Mouse (Mus musculus) cortical plate, adult 2 months (tissue): ENCODE measurements at regions not wholly inside any gene's neighbourhood (a gene's known extent, or its start where the extent isn't known, plus 50 kb on each side); places are given as distances from the start of the nearest gene placed in this dataset.

Experiments used
- H3K27ac ChIP-seq: fragments of 200-500 bp; 2 replicates; pipeline ENCODE4 v1.5.1; 2012; ENCODE audit warnings: low read length, control low read depth, inconsistent platforms; ENCODE audit not compliant: insufficient read depth
- H3K4me1 ChIP-seq: fragments of 200-500 bp; 2 replicates; pipeline ENCODE4 v1.6.1; 2011; ENCODE audit warnings: low read length; ENCODE audit not compliant: control insufficient read depth, insufficient read depth
- H3K4me3 ChIP-seq: fragments of 200-500 bp; 2 replicates; pipeline ENCODE4 v1.5.1; 2011; ENCODE audit warnings: mild to moderate bottlenecking, low read length, control low read depth; ENCODE audit not compliant: insufficient read depth
- CTCF ChIP-seq: fragments of 200-500 bp; IDR thresholded peaks from 2 replicates; pipeline ENCODE4 v1.5.1; 2011; ENCODE audit warnings: mild to moderate bottlenecking, control low read depth, low read length; ENCODE audit not compliant: insufficient read depth; ENCODE audit errors: extremely low read depth
- POLR2A ChIP-seq: fragments of 200-500 bp; IDR thresholded peaks from 2 replicates; pipeline ENCODE4 v1.6.1; 2011; ENCODE audit warnings: mild to moderate bottlenecking, low read length, control low read depth; ENCODE audit not compliant: insufficient read depth; ENCODE audit errors: extremely low read depth

- Histone ChIP-seq H3K27ac (no peak overlapping the region), H3K4me3 (no peak overlapping the region), H3K4me1 (peaks cover 1% of the 10 kb centered on the region; the same call in 1 of the 2 replicates)
- no peak for TF ChIP-seq CTCF
- no peak for TF ChIP-seq POLR2A
These were observed 71.6 kb upstream of the Nkd1 start for GRCm38 (mm10) chr8:88449534-88449933.

- no peak for TF ChIP-seq CTCF
- no peak overlapping the region for H3K27ac ChIP-seq
- no peak overlapping the region for H3K4me3 ChIP-seq
- peaks cover 1% of the 10 kb centered on the region; the same call in 1 of the 2 replicates for H3K4me1 ChIP-seq
These were observed 70.1 kb upstream of the Nkd1 start for GRCm38 (mm10) chr8:88450864-88451657.

GRCm38 (mm10) chr8:88451658-88452500 is 69.3 kb upstream of the Nkd1 start:
- Histone ChIP-seq H3K4me1 (peaks cover 1% of the 10 kb centered on the region; the same call in 1 of the 2 replicates), H3K4me3 (no peak overlapping the region), H3K27ac (no peak overlapping the region)
- TF ChIP-seq CTCF: no peak
- TF ChIP-seq POLR2A: no peak

GRCm38 (mm10) chr8:88452501-88452847 is 68.7 kb upstream of the Nkd1 start:
- no peak overlapping the region for H3K4me3 ChIP-seq
- H3K4me1 ChIP-seq: peaks cover 1% of the 10 kb centered on the region; the same call in 1 of the 2 replicates
- TF ChIP-seq CTCF: no peak
- TF ChIP-seq POLR2A: no peak
- H3K27ac ChIP-seq: no peak overlapping the region

- TF ChIP-seq POLR2A (peak; percentile 26; the same call in 1 of the 2 replicates), CTCF (no peak)
- peak overlapping the region; percentile 25 for H3K4me3 ChIP-seq
- H3K27ac ChIP-seq: peak overlapping the region; percentile 41; the same call in 1 of the 2 replicates
- H3K4me1 ChIP-seq: peaks cover 1% of the 10 kb centered on the region; the same call in 1 of the 2 replicates
These were observed 67.0 kb upstream of the Nkd1 start for GRCm38 (mm10) chr8:88454048-88454696.

GRCm38 (mm10) chr8:88454906-88455305 is 66.2 kb upstream of the Nkd1 start:
- Histone ChIP-seq H3K4me1 (peaks cover under 1% of the 10 kb centered on the region; the same call in 1 of the 2 replicates), H3K4me3 (no peak overlapping the region; the same call in 1 of the 2 replicates), H3K27ac (no peak overlapping the region)
- no peak for TF ChIP-seq POLR2A
- no peak for TF ChIP-seq CTCF

- Histone ChIP-seq H3K4me3 (no peak overlapping the region), H3K27ac (no peak overlapping the region)
- TF ChIP-seq POLR2A: no peak
- no peak for TF ChIP-seq CTCF
These were observed 65.6 kb upstream of the Nkd1 start for GRCm38 (mm10) chr8:88455434-88456020.

GRCm38 (mm10) chr8:88459197-88459596 is 62.0 kb upstream of the Nkd1 start:
- Histone ChIP-seq H3K27ac (no peak overlapping the region), H3K4me3 (no peak overlapping the region), H3K4me1 (no peaks in the 10 kb centered on the region)
- TF ChIP-seq POLR2A: no peak
- TF ChIP-seq CTCF: no peak

More at GRCm38 (mm10) chr8:88455434-88456020, 65.6 kb upstream of the Nkd1 start:
- no peaks in the 10 kb centered on the region for H3K4me1 ChIP-seq

GRCm38 (mm10) chr8:88467756-88468155 is 53.4 kb upstream of the Nkd1 start:
- H3K27ac ChIP-seq: no peak overlapping the region
- TF ChIP-seq POLR2A (no peak), CTCF (no peak)
- no peaks in the 10 kb centered on the region; the same call in 1 of the 2 replicates for H3K4me1 ChIP-seq
- H3K4me3 ChIP-seq: no peak overlapping the region
